Mouse (Mus musculus): Measurements from ENCODE around the gene Ecm2. TPM values are rescaled to one million over a fixed set of nuclear protein-coding genes. Genes with fewer than 3 reads are reported as not detected.

The Ecm2 gene
- total and polyA plus RNA-seq, 3 experiments = 0.04 to 0.14 TPM; not detected in 1

DNA sequence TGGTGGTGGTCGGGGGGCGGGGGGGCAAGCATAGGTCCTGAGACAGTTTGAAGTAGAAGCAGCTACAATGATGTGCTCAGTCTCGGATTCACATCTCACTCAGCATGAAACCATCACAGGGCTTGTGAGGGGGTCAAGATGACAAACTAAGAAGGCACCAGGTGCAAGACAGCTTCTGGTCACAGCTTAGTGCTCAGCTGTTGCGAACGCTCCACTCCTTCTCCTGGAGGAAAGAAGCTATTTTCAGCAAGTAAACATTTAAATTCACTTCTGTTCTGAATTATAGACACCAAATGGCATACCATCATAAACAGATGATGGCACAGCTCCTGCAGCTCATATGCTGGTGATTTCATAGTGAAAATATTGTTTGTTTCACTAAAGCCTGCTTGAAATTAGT lies 19.2 kb upstream of the Ecm2 start:
- Histone ChIP-seq H3K9ac (ENCODE audit: insufficient read depth, low read depth) (no peak overlapping the region), H3K27me3 (replicated peaks) (no peaks in the 10 kb centered on the region), H3K4me1 (ENCODE audit: control insufficient read depth in 1 of 2, insufficient read depth in 2 of 2) (no peaks in the 10 kb centered on the region), H3K27ac (ENCODE audit: insufficient read depth, low read depth) (no peak overlapping the region), H3K36me3 (replicated peaks in 1 of 2; ENCODE audit: control insufficient read depth in 1 of 2, insufficient read depth in 1 of 2, low read length in 1 of 2) (no peaks in the 10 kb centered on the region), H3K4me2 (ENCODE audit: insufficient read depth, low read depth, poor library complexity, severe bottlenecking) (no peak overlapping the region), H3K79me2 (replicated peaks; ENCODE audit: control insufficient read depth, extremely low read depth, insufficient read depth, poor library complexity, severe bottlenecking) (no peaks in the 10 kb centered on the region), H3K9me3 (replicated peaks; ENCODE audit: low read length) (no peaks in the 10 kb centered on the region), H3K4me3 (replicated peaks in 1 of 3; ENCODE audit: low read depth in 2 of 3, low read length in 2 of 3, poor library complexity in 1 of 3) (no peak overlapping the region)
- dilution Hi-C loops (cut with MboI; ENCODE audit: extremely low pct_ligation_motif_present, extremely low pct_unique_long_range_greater_than_20kb, low sequenced_read_pairs) = no loop called here
- in situ Hi-C loops (cut with MboI; ENCODE audit: low pct_ligation_motif_present, low pct_unique_long_range_greater_than_20kb, low sequenced_read_pairs) = no loop called here
- DNase-seq (ENCODE audit: extremely low read depth) = no peak
- TF ChIP-seq HCFC1 (IDR thresholded peaks at IDR 0.05; ENCODE audit: low read depth, low read length) = no peak
- TF ChIP-seq POLR2A (IDR thresholded peaks at IDR 0.05; ENCODE audit: low read depth, low read length) = no peak
- TF ChIP-seq POLR2AphosphoS2 (IDR thresholded peaks at IDR 0.05; ENCODE audit: low read depth, low read length) = no peak
- no peak for TF ChIP-seq KAT2A (IDR thresholded peaks at IDR 0.05; ENCODE audit: insufficient replicate concordance, low read length)

DNA sequence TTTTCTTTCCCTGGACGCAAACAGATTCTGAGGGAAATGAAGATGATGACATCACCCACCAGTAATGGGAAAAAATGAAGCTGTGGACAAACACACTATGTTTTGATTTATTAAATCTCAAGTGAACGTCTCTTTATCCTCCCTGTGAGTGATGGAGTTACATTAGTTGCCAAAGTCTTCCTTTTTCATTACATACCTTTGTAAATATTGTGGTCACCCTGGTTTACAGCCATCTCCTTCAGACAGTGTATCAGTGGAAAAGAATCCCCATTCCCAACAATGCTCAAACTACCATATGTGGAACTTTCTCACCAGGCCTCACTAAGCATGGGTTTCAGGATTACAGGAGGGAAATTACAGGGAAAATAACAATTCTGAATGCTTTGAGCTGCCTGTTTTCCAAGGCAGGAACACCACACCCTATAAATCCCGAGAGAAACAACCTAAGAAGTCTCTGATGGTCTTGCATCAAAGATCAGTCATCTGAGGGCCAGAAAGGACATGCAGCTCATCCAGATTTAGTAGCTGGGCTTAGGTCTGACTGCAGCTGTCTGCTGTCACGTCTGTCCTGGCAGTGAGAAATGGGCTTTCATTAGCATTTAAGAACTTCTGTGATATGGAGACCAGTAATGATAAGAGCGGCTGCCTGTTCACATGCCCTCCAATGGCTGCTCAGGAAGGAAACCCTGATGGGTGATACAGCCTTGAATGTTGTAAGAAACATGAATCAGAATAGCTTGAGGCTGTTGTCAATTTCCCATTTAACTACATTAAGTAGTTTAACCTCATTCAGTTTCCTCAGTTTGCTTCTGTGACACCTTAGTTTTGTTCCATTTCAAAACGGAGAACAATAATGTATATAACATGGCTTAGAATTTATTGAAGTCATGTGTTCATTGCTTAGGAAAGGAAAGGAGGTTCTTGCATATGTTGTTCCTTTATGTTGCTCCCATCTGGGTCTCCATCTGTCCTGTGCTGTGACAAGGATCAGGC lies 11.9 kb upstream of the Ecm2 start, which contains the start of gene Tes3-ps:
Tes3-ps (plus strand) TSS at position 943 of the 993 bp plus-strand sequence.
- Histone ChIP-seq H3K4me3 (replicated peaks in 1 of 3; ENCODE audit: low read depth in 2 of 3, low read length in 2 of 3, poor library complexity in 1 of 3) (no peak within 1 kb of the TSS), H3K9ac (ENCODE audit: insufficient read depth, low read depth) (no peak within 1 kb of the TSS), H3K4me1 (ENCODE audit: control insufficient read depth in 1 of 2, insufficient read depth in 2 of 2) (no peaks in the 10 kb centered on the region), H3K36me3 (replicated peaks in 1 of 2; ENCODE audit: control insufficient read depth in 1 of 2, insufficient read depth in 1 of 2, low read length in 1 of 2) (no peaks in the 10 kb centered on the region), H3K27me3 (replicated peaks) (no peaks in the 10 kb centered on the region), H3K9me3 (replicated peaks; ENCODE audit: low read length) (no peaks in the 10 kb centered on the region), H3K4me2 (ENCODE audit: insufficient read depth, low read depth, poor library complexity, severe bottlenecking) (no peak within 1 kb of the TSS), H3K79me2 (replicated peaks; ENCODE audit: control insufficient read depth, extremely low read depth, insufficient read depth, poor library complexity, severe bottlenecking) (no peaks in the 10 kb centered on the region), H3K27ac (ENCODE audit: insufficient read depth, low read depth) (no peak within 1 kb of the TSS)
- in situ Hi-C loops (cut with MboI; ENCODE audit: low pct_ligation_motif_present, low pct_unique_long_range_greater_than_20kb, low sequenced_read_pairs) (no loop called here), dilution Hi-C loops (cut with MboI; ENCODE audit: extremely low pct_ligation_motif_present, extremely low pct_unique_long_range_greater_than_20kb, low sequenced_read_pairs) (no loop called here)
- no peak for TF ChIP-seq PAX5 (IDR thresholded peaks at IDR 0.05; ENCODE audit: low read length)
- no peak for TF ChIP-seq ZMIZ1 (IDR thresholded peaks at IDR 0.05; ENCODE audit: low read depth, low read length)
- no peak for TF ChIP-seq MXI1 (IDR thresholded peaks at IDR 0.05; ENCODE audit: low read depth, low read length)
- DNase-seq (ENCODE audit: extremely low read depth) = no peak

DNA sequence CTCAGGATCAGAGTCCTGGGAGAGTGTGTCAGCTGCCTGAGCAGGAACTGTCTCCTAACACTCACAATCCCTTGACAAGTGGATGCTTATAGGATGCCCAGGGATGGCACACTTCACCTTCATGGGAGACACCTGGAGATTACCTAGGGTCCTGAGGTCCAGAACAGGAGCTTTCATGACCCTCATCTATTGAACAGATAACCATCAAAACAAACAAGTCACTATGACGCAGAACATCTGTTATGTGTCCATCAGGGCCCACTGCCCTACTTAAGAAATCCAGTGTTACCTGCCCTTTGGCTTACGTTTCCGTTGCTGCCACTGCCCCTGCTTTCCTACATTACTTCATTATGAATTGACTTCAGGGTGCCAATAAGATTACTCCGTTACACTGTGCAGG lies 1.2 kb downstream of the Ecm2 start:
- DNase-seq (ENCODE audit: extremely low read depth) = no peak
- H3K27me3 ChIP-seq (replicated peaks) = no peaks in the 10 kb centered on the region
- no peaks in the 10 kb centered on the region for H3K36me3 ChIP-seq (replicated peaks in 1 of 2; ENCODE audit: control insufficient read depth in 1 of 2, insufficient read depth in 1 of 2, low read length in 1 of 2)
- H3K4me1 ChIP-seq (ENCODE audit: control insufficient read depth in 1 of 2, insufficient read depth in 2 of 2) = no peaks in the 10 kb centered on the region
- no peaks in the 10 kb centered on the region for H3K9me3 ChIP-seq (replicated peaks; ENCODE audit: low read length)
- dilution Hi-C loops (cut with MboI; ENCODE audit: extremely low pct_ligation_motif_present, extremely low pct_unique_long_range_greater_than_20kb, low sequenced_read_pairs) (no loop called here), in situ Hi-C loops (cut with MboI; ENCODE audit: low pct_ligation_motif_present, low pct_unique_long_range_greater_than_20kb, low sequenced_read_pairs) (no loop called here)
- no peak overlapping the region for H3K9ac ChIP-seq (ENCODE audit: insufficient read depth, low read depth)
- H3K4me2 ChIP-seq (ENCODE audit: insufficient read depth, low read depth, poor library complexity, severe bottlenecking) = no peak overlapping the region
- no peak overlapping the region for H3K4me3 ChIP-seq (replicated peaks in 1 of 3; ENCODE audit: low read depth in 2 of 3, low read length in 2 of 3, poor library complexity in 1 of 3)
- TF ChIP-seq RAD21 (IDR thresholded peaks at IDR 0.05; ENCODE audit: low read depth, low read length) = no peak
- TF ChIP-seq CHD1 (IDR thresholded peaks at IDR 0.05; ENCODE audit: low read depth, low read length) = no peak
- TF ChIP-seq ZKSCAN1 (IDR thresholded peaks at IDR 0.05; ENCODE audit: borderline replicate concordance, low read depth, low read length) = no peak
- no peaks in the 10 kb centered on the region for H3K79me2 ChIP-seq (replicated peaks; ENCODE audit: control insufficient read depth, extremely low read depth, insufficient read depth, poor library complexity, severe bottlenecking)
- no peak overlapping the region for H3K27ac ChIP-seq (ENCODE audit: insufficient read depth, low read depth)

Measured in CH12.LX (cell line).